Mouse (Mus musculus) hematopoietic stem cell, adult 5-6 weeks (primary cell): Measurements from ENCODE around the gene Shc2. TPM values are rescaled to one million over a fixed set of nuclear protein-coding genes. Genes with fewer than 3 reads are reported as not detected.

Experiments used
- ATAC-seq, 2 experiments: fragments of 125-278 bp in 1 of 2; replicated peaks in 1 of 2; 2 replicates each; pipeline ENCODE4 v1.8.0; 2016 to 2017; ENCODE audit warnings: inconsistent platforms in 2 of 2, mild to moderate bottlenecking in 2 of 2, moderate number of reproducible peaks in 2 of 2, low read depth in 1 of 2, moderate TSS enrichment in 1 of 2; ENCODE audit not compliant: low FRiP score in 2 of 2, poor library complexity in 2 of 2, severe bottlenecking in 2 of 2, insufficient read depth in 1 of 2, low TSS enrichment in 1 of 2
- total RNA-seq: library from RNA; stranded (forward); fragments of 172-1452, 232-1000 nt; gene quantifications from 2 replicates; pipeline ENCODE4 v1.2.3, GENCODE M21; 2017

Shc2 gene
- total RNA-seq, 1 experiment from 2014 or later: not detected

GRCm38 (mm10) chr10:79670071-79670888 lies 32.6 kb upstream of the Shc2 start:
- no peak for ATAC-seq

- ATAC-seq: peak; percentile 1 to 30; a peak in 1 of 4 replicates
Measured at GRCm38 (mm10) chr10:79669576-79670057, 31.9 kb upstream of the Shc2 start.

DNA sequence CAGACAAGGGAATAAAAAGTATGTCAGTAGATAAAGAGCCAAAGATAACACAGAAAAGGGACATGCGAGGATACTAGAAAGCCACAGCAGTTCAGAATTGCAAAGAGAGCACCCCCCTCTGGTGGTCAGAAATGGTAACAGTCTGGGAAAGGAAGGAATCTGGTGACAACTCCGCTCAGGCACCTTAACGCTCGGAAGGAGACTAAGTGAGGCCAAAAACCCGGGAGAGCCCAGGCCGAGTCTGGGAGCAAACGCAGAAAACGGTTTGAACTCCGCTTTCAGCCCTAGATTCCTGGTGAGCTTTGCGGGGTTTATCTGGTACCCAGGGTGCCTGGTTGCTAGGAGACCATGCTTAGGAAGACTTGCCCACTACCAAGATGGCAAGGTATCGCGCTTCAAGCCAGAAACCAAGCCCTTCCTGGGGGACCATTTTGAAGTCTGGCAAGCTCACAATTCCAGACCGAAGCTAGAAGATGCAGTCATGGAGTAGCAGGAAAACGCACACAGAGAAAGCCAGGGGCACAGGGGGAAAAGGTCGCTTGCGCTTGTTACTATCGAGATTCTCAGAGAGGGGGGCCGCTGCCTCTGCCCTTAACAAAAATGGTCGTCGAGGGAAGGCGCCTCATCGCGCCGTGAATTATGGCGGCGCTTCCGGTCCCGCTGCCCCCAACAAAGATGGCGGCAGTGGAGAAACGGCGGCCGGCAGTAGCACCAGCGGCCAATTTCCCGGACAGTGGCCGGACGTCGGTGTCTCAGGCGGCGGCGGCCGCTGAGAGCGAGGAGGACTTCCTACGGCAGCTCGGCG lies 31.3 kb upstream of the Shc2 start, which contains the start of gene Tpgs1:
TSS of gene Tpgs1 (plus strand) at position 599 of the 805 bp plus-strand sequence.
- peak; percentile 87 to 91 for ATAC-seq

- ATAC-seq: no peak
Measured at GRCm38 (mm10) chr10:79668076-79668475, 30.4 kb upstream of the Shc2 start.

DNA sequence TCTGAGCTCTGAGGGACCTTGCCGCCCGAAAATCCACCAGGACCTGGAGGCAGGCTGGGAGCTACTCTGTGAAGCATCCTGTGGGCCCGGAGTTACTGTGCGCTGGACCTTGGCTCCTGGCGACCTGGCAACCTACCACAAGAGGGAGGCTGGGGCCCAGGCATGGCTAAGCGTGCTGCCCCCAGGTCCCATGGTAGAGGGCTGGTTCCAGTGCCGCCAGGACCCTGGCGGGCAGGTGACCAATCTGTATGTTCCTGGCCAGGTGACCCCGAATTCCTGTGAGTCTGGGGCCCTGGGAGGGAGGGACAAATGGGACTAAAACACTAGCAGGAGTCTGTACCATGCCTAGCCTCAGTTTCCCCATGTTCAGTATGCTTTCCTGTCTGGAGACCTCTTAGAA lies 28.8 kb upstream of the Shc2 start:
- no peak for ATAC-seq

- no peak for ATAC-seq
Measured at GRCm38 (mm10) chr10:79665051-79665450, 27.3 kb upstream of the Shc2 start.

DNA sequence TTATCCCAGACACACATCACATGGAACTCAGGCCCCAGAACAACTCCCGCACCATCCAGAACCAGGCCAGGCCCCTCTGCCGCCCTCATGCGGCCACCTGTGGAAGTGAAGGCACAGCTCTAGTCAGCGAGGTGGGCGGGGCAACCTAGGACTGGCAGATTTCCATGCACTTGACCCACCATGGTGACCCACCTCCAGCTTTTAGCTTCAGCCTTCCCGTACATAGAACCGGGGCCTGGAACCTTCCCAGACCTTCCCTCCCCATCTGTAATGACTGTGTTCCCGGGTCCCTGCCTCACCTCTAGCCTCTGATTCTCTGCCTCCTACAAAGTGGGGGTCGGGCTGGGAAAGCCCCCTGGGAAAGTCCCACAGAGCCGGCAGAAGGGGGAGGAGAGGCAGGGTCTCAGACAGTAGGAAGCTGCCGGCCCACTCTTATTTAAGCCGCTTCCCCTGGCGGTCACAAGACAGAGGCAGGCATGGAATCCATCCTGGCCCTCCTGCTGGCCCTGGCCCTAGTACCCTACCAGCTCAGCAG lies 26.5 kb upstream of the Shc2 start, which contains the start of gene Madcam1:
TSS of gene Madcam1 (plus strand) at position 429 of the 535 bp plus-strand sequence.
- peak; percentile 56 to 63 for ATAC-seq

GRCm38 (mm10) chr10:79661861-79662260 lies 24.1 kb upstream of the Shc2 start:
- ATAC-seq: no peak

- no peak for ATAC-seq
Measured at GRCm38 (mm10) chr10:79660298-79660697, 22.6 kb upstream of the Shc2 start.

GRCm38 (mm10) chr10:79658829-79659228 lies 21.1 kb upstream of the Shc2 start:
- peak; percentile 49 to 50; a peak in 3 of 4 replicates for ATAC-seq

GRCm38 (mm10) chr10:79654946-79655395 lies 17.3 kb upstream of the Shc2 start:
- no peak for ATAC-seq

DNA sequence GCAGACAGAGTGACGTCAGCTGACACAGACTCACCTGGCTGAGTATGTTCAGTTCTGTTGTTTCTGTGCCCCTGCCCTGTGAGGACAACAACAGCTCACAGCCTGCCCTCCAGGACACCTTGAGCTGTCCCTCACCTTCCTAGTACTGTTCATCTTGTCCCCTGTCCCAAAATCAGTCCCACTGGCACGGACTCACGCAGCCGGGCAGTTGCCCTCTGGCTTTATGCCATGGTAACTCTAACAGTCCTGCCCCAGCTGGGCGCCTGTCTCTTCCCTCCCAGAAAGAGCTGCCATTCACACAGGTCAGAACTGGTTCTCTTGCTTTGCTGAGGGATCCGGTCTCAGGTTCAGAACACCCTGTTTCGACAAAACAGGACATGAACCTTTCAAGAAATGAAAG lies 15.1 kb upstream of the Shc2 start:
- ATAC-seq: no peak

DNA sequence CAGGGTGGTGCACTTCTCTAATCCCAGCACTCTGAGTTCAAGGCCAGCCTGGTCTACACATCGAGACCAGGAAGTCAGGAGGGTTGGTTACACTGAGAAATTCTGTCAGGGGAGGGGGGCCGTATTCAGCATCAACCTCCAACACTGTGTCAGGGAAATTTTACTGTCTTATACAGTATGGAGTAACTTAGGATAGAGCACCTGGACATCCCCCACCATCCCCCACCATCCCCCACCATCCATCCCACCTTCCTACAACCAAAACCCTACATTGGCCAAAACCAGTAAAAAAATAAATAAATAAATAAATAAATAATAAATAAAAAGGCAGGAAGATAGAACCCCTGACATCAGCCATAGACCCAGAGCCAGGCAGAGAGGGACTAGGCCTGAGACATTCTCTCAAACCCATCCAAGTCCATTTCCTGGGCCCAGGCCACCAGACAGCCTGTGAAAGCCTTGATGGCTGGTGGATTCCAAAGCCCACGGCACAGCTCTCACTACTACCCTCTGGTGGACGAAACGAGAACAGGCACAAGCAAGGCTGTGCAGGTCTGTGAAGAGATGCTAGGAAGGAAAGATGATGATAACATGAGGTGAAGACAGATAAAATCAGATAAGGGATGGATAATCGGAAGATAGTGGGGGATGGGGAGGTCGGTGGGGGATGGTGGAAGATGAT lies 11.5 kb upstream of the Shc2 start:
- peak; percentile 76 to 86 for ATAC-seq

DNA sequence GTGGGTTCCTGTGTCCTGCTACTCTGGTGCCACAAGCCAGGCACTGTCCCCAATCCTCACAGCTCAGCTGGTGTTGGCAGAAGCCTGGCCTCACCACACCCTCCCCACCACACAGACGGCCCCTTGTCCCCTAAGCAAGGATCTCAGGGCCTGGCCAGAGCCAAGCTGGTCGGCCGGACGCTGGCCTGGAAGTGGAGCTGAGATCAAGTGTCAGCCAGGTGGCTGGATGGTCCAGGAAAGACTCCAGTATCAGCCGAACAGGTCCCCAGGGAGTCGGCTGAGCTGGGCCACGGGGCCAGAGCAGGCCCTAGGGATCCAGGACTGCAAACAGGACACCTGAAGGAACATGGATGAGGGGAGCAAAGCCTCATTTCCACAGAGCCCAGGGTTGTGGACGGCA lies 8.0 kb upstream of the Shc2 start, which contains the start of gene Odf3l2:
TSS of gene Odf3l2 (minus strand) at position 28 of the 400 bp plus-strand sequence.
- ATAC-seq: no peak

DNA sequence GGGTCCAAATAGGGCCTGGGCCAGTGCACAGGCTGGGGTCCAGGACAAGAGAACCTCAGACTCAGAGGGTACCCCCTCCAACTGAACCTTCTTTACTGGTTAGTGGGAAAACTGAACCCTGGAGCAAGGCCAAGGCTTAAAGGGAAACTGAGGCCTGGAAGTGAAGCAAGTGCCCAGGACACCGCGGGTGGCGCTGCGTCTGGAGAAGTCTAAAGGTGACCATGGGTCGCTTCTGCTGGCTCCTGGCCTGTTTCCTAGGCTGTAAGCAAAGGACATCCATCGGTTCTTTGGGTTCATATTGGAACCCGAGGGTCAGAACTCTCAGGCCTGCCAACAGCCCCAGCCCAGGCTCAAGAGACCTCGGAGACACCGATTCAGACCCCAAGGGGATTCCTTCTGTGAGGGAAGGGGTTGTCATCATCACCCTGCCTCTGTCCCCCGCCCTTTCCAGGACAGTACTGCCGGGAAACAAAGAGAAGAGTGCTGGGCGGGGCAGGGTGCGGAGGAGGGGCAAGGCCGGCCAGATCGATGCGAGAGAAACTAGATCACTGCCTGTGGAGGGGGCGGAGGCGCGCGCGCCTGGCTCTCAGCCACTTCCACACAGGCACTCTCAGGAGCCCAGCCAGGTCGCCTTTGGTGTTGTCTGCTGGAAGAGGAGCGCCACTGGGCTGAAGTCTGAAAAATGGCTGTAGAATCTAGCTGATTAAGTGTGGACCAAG lies 927 bp upstream of the Shc2 start:
- ATAC-seq: no peak

- no peak for ATAC-seq
Measured at GRCm38 (mm10) chr10:79636287-79636686, 1.4 kb downstream of the Shc2 start.
